Mouse (Mus musculus) urinary bladder, adult 2 months (tissue): Measurements from ENCODE around the gene Nudt16l1. TPM values are rescaled to one million over a fixed set of nuclear protein-coding genes. Genes with fewer than 3 reads are reported as not detected.

Experiments
- DNase-seq: peaks from one replicate; pipeline ENCODE4 v3.0.0; 2022; ENCODE audit warnings: low spot score
- polyA plus RNA-seq: library from polyadenylated mRNA; depleted of rRNA; stranded (reverse); fragments of >200 nt; gene quantifications from 2 replicates; pipeline ENCODE4 v1.2.3, GENCODE M21; 2012; rRNA removed

The Nudt16l1 gene
- polyA plus RNA-seq, result 59.9 and 64.6 TPM in 2 replicates

DNA sequence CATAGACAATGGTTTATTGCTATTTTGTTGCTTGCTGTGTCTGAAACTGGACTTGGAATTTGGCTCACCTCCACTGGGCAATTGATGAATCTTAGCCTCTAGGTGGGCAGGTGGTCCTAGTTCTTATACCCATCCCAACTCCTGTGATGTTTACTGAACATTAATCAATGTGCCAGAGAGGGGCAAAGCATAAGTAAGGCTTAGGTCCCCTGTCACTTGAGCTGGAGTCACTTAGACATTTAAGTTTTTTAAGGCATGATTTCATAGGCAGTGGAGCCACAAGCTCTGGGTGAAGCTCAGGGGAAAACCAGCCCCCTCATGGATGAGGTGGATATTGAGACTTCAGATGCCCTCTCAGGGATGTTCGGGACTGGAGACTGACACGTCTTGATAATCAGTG lies at the start of gene Nudt16l1:
Gene Nudt16l1, plus strand, starts transcription at position 301 of the 400 bp plus-strand sequence.
- no peak for DNase-seq

GRCm38 (mm10) chr16:4890201-4890709 lies 48.3 kb upstream of the Nudt16l1 start:
- no peak for DNase-seq

GRCm38 (mm10) chr16:4892171-4892570 lies 46.4 kb upstream of the Nudt16l1 start:
- DNase-seq, result no peak

DNA sequence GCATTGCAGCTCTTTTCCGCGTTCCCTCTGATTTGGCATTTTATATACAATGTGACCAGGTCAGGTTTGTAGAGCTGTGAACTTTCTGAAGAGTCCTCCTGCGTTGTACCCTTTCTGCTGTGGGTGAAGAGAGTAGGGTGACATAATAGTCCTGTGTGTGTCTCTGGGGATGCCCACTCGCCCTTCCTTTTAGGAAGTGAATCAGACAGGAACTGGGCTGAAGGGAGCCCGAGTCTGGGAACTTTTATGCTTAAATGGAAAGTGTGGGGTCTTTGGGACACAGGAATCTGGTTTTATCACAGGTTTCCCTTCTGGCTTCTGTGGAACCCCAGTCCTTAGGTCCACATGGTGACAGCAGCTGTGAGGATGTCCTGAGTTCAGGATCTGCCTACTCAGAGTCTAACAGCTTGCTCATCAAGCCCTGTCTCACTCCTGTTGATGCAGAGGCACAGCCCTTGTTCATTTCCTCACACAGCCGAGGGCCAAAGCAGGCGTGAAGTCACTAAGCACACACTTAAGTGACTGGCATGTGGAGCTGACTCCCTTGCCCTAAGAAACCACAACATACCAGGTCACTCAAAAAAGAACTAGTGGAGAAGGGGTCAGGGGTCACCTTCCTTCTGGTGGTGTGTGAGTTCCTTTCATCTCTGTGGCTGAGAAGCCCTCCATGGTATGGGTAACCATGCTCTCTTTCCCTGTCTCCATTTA lies 44.2 kb upstream of the Nudt16l1 start:
- DNase-seq, result no peak

DNA sequence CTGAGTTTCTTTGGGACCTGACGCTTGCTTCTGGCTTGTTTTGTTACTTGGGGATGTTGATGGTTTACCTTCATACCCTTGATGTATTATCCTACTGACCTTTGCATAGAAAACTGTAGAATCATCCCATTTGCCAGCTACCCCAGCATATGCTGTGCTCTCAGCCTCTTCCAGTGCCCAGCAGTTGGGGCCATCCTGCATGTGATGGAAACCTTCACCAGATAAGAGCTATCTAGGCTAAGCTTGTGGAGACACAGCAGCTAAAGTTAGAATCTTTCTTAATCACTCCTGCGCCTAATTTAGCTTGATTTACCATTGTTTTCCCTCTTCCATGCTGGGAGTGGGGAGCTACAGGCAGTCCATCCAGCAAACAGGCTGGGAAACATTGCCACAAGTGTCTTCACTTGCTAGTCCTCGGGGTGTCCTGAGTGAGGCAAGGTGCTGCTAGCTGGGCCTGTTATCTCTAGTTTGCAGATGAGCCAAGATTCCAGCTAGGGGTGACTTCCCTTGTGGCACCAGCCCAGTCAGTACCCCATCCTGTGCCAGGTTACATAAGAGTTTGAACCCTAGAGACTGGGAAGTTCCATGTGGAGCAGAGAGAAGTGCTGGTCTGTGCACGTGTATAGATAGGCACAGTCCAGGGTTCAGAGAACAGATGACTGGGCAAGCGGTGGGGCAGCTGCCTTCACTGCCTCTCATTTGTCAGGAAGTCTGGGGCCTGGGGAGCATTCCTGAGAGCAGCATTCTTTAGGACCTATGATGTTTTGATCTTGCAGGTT lies 42.1 kb upstream of the Nudt16l1 start:
- no peak for DNase-seq

DNA sequence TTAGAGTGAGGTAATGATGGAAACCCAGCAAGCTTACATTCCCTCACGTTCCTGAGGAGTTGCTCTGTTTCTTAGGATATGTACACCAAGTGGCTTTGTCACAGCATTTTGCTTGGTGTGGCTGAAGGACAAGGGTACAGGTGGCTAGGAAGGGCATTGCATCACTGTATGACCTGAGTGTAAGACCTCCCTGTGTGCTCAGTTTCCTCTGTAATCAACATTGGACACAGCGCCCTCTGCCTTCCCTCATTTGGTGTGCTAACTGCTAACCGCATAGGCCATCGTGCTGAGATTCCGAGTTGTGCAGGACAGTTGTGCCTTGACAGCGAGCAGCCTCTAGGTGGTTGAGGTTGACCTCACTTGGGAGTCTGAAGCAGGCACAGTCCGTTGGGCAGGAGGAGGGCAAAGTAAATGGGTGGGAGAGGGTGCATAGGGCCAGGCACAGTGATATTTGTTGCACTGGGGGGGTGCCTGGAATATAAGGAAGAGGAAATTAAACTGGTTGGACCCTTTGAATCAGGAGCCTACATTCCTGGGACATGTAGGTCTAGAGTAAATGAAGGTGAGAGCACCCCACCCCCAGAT lies 41.3 kb upstream of the Nudt16l1 start:
- no peak for DNase-seq

- no peak for DNase-seq
These were observed 39.7 kb upstream of the Nudt16l1 start for GRCm38 (mm10) chr16:4898881-4899280.

DNA sequence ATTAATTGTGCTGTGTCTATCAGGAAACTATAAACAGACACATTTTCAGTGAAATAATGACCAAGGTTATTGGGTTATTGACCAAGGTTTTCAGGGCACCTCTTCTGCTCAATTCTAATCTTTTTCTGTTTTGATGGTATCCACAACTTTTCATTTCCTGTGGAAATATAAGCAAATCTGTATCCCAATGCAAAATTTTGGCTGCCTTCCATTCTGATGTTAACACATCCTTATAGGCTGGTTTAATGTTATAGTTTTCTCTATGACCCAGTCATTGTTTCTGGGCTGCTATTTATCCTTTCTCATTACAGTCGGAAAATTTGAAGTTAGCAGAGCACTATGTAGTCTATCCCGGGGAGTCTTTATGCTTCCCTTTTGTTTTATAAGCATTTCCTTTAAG lies 38.9 kb upstream of the Nudt16l1 start:
- DNase-seq, result no peak

GRCm38 (mm10) chr16:4901167-4901566 lies 37.4 kb upstream of the Nudt16l1 start:
- no peak for DNase-seq

- no peak for DNase-seq
These were observed 36.2 kb upstream of the Nudt16l1 start for GRCm38 (mm10) chr16:4902390-4902789.

GRCm38 (mm10) chr16:4903491-4904102 lies 35.0 kb upstream of the Nudt16l1 start:
- DNase-seq, result no peak

DNA sequence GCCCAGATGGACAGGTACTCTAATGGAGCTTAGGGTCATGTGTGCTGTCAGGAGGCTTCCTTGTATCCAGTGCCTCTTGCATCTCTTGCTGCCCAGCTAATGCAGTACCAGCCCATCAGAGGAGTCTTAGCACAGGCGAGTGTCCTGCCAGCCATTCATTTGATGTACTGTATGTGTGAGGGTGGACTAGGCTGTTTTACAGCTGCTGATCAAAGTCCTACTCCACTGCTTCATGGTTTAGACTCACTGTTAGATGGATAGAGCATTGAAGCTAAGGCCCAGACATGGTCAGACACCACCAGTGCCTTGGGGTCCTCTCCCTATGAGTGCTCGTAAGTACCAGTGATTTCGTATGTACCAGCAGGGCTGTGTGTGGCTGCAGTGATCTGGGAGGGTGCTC lies 33.7 kb upstream of the Nudt16l1 start:
- no peak for DNase-seq

DNA sequence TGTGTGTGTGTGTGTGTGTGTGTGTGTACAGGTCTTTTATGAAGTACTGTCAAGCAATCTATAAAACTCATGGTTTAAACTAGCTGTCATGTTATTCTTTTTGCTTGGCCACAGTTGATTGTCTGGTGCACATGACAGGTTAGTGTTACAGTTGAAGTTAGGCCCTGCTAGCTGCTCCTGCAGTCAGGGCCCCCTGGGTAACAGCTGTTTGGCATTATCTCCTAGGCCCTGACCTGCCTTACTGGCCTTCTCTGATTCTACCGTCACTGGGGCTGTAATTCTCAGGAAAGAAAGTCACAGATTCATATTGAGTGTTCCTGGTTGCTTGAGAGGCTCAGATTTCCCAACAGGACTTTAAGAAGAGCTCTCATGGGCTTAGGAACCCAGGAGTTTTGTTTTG lies 33.0 kb upstream of the Nudt16l1 start:
- no peak for DNase-seq

GRCm38 (mm10) chr16:4906559-4906958 lies 32.0 kb upstream of the Nudt16l1 start:
- DNase-seq, result no peak

DNA sequence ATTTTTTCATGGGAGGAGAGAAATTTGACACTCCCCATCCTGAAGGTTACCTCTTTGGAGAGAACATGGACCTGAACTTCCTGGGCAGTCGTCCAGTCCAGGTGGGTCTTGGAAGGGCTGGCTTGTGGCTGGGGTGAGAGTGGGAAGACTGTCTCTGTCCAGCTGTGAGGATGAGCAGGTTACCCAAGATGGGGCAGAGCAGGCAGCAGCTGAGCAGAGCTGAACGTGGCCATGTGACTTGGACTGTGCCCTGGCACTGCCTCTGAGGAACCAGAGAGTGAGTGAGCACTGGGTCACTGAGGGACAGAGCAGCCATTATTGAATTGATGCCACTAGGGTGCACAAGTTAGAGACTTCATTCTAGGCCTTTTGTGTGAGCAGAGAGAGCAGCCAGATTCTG lies 31.2 kb upstream of the Nudt16l1 start:
- DNase-seq, result no peak

GRCm38 (mm10) chr16:4907972-4908371 lies 30.6 kb upstream of the Nudt16l1 start:
- DNase-seq, result no peak

DNA sequence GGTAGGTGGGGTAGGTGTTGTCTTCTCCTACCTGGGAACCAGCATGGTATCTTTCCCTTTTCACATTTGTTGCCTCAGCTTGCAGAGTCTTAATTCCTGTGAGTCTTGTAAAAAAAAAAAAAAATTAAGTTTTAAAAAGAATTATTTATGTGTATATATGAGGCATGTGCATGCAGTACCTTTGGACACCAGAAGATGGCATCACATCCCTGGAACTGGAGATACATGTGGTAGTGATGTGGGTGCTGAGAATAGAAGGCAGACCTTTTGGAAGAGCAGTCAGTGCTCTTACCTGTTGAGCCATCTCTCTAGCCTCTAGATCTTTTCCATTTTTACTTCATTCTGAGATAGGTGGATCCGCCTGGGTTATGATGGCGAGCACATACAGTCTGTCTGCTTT lies 28.8 kb upstream of the Nudt16l1 start:
- no peak for DNase-seq

DNA sequence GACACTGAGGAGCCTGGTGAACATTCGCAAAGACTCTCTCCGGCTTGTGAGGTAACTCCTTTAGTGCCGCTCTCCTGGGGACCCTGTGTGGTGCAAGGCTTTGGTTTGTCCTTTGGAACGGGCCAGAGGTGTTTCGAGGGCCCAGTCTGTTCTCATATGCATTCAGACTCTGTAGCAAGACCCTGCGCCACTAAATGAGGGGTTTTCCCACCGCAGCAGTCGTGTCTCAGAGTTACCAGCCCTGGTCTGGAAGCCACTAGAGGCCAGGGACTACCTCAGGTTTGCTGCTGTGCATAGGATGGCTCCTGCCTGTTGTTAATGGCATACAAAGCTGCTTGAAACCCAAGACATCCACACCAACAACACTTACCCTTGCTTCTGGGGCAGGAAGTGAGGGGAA lies 27.8 kb upstream of the Nudt16l1 start:
- no peak for DNase-seq

DNA sequence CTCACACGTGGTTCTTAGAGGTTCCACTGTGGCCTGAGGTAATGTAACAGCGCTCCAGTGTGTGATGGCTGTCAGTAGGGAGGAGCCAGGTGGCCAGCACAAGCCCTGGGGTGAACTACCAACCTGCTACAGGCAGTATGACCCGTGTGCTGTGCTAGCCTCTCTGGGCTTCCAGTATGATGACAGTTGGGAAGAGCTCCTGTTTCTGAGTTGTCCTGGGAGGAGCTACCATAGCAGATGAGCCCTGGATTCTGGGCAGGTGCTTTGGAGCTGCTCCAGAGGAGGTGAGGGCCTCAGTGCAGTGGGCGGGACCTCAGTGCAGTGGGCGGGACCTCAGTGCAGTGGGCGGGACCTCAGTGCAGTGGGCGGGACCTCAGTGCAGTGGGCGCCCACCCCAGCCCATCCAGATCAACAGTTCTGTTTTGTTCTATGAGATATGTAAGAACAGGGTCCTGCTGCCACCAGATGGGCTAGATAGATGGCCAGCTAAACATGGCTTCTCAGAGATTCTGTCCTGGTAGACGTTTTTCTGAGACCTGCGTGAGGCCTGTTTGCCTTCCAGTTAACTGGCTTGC lies 26.4 kb upstream of the Nudt16l1 start:
- DNase-seq, result no peak

DNA sequence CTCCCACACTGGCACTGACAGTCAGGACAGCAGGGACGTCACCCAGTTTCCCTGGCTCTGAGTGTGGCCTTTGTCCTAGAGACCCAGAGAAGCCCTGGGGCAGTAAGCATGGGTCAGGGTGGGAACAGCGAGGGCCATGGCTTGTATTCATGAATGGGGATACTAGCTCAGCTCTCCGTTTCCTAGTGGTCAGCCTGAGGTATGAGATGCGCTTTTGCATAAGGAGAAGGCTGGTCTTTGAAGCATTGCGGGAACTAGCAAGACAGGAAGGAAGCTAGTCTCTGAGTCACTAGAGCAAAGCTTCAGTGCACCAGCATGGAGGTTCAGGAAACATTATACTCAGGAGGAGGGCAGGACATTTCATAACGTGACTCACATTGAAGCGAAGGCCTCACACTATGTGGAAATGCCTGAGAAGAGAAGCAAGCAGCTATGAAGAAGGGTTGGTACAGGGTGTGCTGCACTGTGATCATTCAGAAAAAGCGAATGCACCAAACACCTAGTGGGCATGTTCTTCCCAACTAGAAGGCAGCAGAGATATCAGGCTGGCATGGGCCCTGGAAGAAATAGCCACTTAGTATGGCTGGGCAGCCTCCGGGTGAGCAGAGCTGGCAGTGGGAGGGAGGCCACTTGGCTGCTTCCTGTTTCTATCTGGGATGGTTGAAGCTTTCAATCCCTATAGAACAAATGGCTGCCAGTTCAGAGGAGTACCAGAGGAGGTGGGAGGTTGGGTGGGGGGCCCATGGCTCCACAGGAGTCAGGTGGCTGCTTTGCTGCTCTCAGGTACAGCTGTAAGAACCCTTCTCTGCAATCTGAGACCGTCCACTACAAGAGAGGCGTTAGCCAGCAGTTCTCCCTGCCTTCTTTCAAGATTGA lies 25.4 kb upstream of the Nudt16l1 start:
- DNase-seq, result no peak
